ENCODE assay signal across 17 mouse cellular contexts in the genomic region with DNA sequence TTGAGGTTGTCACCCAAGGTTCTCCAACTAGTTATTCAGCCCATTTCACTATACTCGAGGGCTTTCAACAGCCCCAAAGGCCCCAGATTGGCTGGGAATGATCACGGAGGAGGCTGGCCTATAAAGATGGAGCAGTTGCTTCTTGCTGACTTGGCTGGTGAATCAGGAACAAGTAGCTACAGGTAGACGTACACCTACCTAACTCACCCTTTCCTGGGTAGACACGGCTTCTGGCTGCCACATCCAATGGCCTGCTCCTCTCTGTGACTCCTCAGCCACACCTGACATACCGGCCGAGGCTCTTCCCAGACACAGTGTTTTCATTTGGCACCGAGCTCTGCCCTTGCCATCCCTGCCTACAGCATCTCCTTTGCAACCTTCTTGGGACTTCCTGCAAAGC. TPM values are rescaled to one million over a fixed set of nuclear protein-coding genes. Genes with fewer than 3 reads are reported as not detected.
"Had no signal": no experiment of that assay in that cellular context is flagged by ENCODE, and none has a peak within 500 bp of the region (broad histone marks: within the 10 kb centered on the region; RNA-seq: fewer than 3 reads in every experiment).

No protein-coding gene starts in this region.

- H3K9ac ChIP-seq: lung, embryonic 15.5 days; midbrain, embryonic 13.5 days; midbrain, embryonic 15.5 days; neural tube, embryonic 12.5 days; stomach, embryonic 15.5 days had no signal

- H3K4me3 ChIP-seq: lung, embryonic 15.5 days; megakaryocyte, embryonic 14.5 days; midbrain, embryonic 13.5 days; midbrain, embryonic 15.5 days; neural tube, embryonic 12.5 days; stomach, embryonic 15.5 days had no signal

- H3K36me3 ChIP-seq: midbrain, embryonic 13.5 days; midbrain, embryonic 15.5 days had no signal

- H3K27ac ChIP-seq: lung, embryonic 15.5 days; macrophage; midbrain, embryonic 13.5 days; midbrain, embryonic 15.5 days; neural tube, embryonic 12.5 days; stomach, embryonic 15.5 days; stomach, postnatal 0 days had no signal

- H3K4me1 ChIP-seq: midbrain, embryonic 13.5 days; midbrain, embryonic 15.5 days; neural tube, embryonic 12.5 days; stomach, embryonic 15.5 days had no signal

- DNase-seq: lung, adult 2 months; lung, postnatal 14 days; right cerebral cortex, postnatal 14 days; thymus, adult 2 months; thymus, postnatal 25 days; thymus, postnatal 4 days had no signal

- H3K27me3 ChIP-seq: lung, embryonic 15.5 days; megakaryocyte, embryonic 14.5 days; midbrain, embryonic 13.5 days; midbrain, embryonic 15.5 days; neural tube, embryonic 12.5 days; stomach, embryonic 15.5 days had no signal

RNA-seq across cellular contexts. Expression of gene Lefty1, which starts 32.4 kb away (rescaled TPM):
- total RNA-seq: monocyte, adult 5-6 weeks; neutrophil, adult 5-6 weeks had no signal
- polyA plus RNA-seq: midbrain, embryonic 13.5 days; neural tube, embryonic 14.5 days had no signal
